Mouse (Mus musculus) B cell, adult 62 days (primary cell): ENCODE measurements around the gene Rasa1. TPM values are rescaled to one million over a fixed set of nuclear protein-coding genes. Genes with fewer than 3 reads are reported as not detected.

ENCODE experiments used
- total RNA-seq: library from RNA; stranded (reverse); gene quantifications from 4 replicates; pipeline ENCODE4 v1.2.4, GENCODE M21; 2023

Rasa1 gene
- total RNA-seq = 78.2 to 88.1 TPM (median 85.9 TPM) in 4 replicates

DNA sequence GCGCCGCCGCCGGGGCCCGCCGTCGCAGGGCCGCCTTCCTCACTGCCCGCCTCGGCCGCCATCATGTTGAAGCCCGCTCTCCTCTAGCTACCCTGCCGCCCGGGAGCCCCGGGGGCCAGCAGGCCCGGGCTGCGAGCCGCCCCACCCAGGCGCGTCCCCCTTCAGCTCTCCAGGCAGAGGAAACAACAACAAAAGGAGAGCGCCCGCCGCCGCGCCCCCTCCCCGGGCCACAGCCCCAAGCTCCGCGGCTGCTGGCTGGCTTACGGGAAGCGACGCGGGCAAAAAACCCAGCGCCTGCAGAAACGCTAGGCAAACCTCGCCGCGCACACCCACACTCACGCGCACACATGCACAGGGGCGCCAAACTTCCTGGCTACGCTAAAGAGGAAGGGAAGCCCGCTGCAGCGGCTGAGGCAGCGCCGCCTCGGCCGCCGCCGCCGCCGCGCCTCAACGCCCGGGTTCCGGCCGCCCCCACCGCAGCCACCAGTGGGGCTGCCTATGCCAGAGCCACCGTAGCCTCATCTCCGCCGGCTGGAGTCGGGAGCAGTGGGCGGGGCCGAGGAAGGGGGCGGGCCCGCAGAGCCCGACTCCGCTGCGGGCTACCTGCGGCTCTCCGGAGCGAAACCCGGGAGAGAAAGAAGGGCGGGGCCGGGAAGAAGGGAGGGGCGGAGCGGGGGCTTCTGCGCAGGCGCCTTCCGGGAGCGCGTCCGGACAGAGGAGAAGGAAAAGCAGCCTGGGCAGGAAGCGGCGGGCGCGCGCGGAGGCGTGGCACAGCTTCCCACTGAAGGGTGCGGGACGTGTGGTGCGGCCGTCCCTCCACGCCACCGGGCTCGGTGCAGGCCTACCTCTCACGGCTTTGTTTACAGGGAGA, at the start of gene Rasa1:
Rasa1 (minus strand) TSS at position 288 of the 871 bp plus-strand sequence.

DNA sequence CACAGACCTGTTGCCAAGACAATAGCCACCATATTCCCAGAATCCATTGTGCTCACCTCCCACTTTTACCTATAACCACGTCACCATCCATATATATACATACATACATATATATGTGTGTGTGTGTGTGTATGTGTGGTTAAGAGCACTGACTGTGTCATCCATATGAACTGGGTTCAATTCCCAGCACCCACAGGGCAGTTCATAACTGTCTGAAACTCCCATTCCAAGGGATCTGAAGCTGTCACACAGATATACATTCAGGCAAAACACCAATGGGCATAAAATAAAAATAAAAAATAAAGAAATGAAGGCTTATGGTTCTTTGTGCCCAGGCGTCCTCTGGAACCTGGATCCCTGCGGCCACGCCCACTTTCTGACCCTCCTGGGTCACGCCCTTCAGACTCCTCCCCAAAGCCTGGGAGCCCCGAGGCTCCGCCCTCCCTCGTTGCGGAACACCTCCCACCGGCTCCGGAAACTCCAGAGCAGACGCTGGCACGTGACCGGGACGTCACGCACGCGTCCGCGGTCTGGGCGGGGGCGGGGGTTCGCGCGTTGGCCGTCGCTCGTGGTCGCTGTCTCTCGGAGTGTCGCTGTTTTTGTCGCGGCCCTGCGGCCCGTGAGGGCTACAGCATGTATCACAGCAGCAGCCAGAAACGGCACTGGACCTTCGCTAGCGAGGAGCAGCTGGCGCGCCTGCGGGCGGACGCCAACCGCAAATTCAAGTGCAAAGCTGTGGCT, 99.9 kb downstream of the Rasa1 start, which contains the start of gene Ccnh:
Ccnh (plus strand) TSS at position 506 of the 741 bp plus-strand sequence.

Other genes starting within 250 kb of the Rasa1 start
- gene Ccnh, start 99.7 kb downstream of the Rasa1 start, total RNA-seq = 14.1 to 18.5 TPM (median 15.6 TPM) in 4 replicates